Mouse (Mus musculus) intestine, embryonic 15.5 days (tissue): ENCODE results near the gene Cltc. TPM values are rescaled to one million over a fixed set of nuclear protein-coding genes. Genes with fewer than 3 reads are reported as not detected.

Experiments used
- ATAC-seq: fragments of 200-750 bp; cut with Nextera tagmentation; 2 replicates; pipeline ENCODE4 v1.8.0; 2017; ENCODE audit warnings: moderate TSS enrichment, moderate library complexity
- H3K27ac ChIP-seq: fragments of 300-500 bp; sonication (generic); 2 replicates; pipeline ENCODE4 v1.5.1; 2015; ENCODE audit warnings: mild to moderate bottlenecking, inconsistent platforms
- H3K27me3 ChIP-seq: fragments of 300-500 bp; sonication (generic); replicated peaks from 2 replicates; pipeline ENCODE4 v1.6.1; 2015; ENCODE audit warnings: inconsistent platforms
- H3K36me3 ChIP-seq: fragments of 300-500 bp; sonication (generic); 2 replicates; pipeline ENCODE4 v1.6.1; 2015; ENCODE audit warnings: inconsistent platforms
- H3K4me1 ChIP-seq: fragments of 300-500 bp; sonication (generic); replicated peaks from 2 replicates; pipeline ENCODE4 v1.6.1; 2015; ENCODE audit warnings: inconsistent platforms
- H3K4me2 ChIP-seq: fragments of 300-500 bp; sonication (generic); replicated peaks from 2 replicates; pipeline ENCODE4 v1.6.1; 2015; ENCODE audit warnings: mild to moderate bottlenecking, inconsistent platforms
- H3K4me3 ChIP-seq: fragments of 300-500 bp; sonication (generic); replicated peaks from 2 replicates; pipeline ENCODE4 v1.5.1; 2015; ENCODE audit warnings: inconsistent platforms
- H3K9ac ChIP-seq: fragments of 300-500 bp; sonication (generic); 2 replicates; pipeline ENCODE4 v1.6.1; 2015; ENCODE audit warnings: inconsistent platforms
- H3K9me3 ChIP-seq: fragments of 300-500 bp; sonication (generic); 2 replicates; pipeline ENCODE4 v1.6.1; 2016; ENCODE audit warnings: inconsistent platforms
- WGBS: fragments of 180-500 bp; shearing (Covaris S2); methylation state at CpG from one replicate; pipeline ENCODE4 v1.1.7; 2015; 5-methylcytosine and 5-hydroxymethylcytosine counted together
- polyA plus RNA-seq: library from polyadenylated mRNA; unstranded; fragments of >200 nt; fragmentation: Nextera tagmentation; extraction: Ambion mirVana; gene quantifications from 2 replicates; pipeline ENCODE4 v1.2.1, GENCODE M21; 2015

Gene Cltc
- polyA plus RNA-seq, 1 experiment from 2014 or later, result 135 TPM

DNA sequence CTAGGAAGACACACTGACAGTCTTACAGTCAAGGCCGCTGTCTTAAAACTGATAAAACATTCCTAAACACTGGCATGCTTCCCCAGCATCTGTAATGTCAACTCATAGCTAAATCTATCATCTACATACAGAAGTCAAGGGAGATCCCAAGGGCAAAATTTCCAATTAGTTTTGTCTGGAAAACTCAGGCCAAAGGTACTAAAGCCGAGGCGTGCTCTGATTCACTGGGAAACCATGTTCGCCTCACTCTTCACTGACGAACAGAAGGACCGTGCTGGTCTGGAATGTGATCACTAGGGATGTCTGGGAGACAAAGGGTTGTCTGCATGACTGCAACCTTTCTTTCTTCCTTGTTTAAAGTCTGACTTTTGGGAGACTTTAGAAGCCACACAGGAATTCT, 106.7 kb downstream of the Cltc start:
- no peaks in the 10 kb centered on the region for H3K9me3 ChIP-seq
- 72% methylated on average over 6 of the region's 6 CpGs for WGBS
- H3K36me3 ChIP-seq, result no peaks in the 10 kb centered on the region
- no peak overlapping the region for H3K27ac ChIP-seq
- no peak overlapping the region for H3K9ac ChIP-seq
- H3K27me3 ChIP-seq, result no peaks in the 10 kb centered on the region
- no peak overlapping the region for H3K4me2 ChIP-seq
- ATAC-seq, result no peak
- no peak overlapping the region for H3K4me3 ChIP-seq
- 0 out of 2 replicates have a peak, but pooled peaks cover 2% of the 10 kb centered on the region for H3K4me1 ChIP-seq

DNA sequence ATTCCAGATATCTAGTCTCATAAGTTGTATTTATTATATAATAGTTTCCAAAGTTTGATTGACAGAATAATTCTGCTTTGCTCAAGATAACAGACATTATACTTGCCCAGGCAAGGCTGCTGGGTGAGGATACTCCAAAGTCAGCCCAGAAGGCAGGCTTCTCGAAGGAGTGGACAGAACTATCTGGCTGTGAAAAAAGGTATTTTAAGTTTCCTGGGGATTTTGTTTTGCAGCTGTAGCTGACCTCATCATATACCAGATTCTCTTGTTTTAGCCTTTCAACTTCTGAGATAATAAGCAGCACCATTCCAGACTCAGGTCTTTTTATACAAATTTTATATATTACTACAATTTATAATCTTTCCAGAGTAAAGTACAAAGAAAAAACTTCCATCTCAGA, 107.8 kb downstream of the Cltc start:
- H3K27me3 ChIP-seq, result no peaks in the 10 kb centered on the region
- ATAC-seq, result no peak

GRCm38 (mm10) chr11:86647706-86648447, 109.5 kb downstream of the Cltc start:
- Histone ChIP-seq H3K4me3 (no peak overlapping the region), H3K27ac (no peak overlapping the region), H3K27me3 (no peaks in the 10 kb centered on the region), H3K9ac (no peak overlapping the region), H3K36me3 (0 out of 2 replicates have a peak, but pooled peaks cover 4% of the 10 kb centered on the region), H3K4me1 (0 out of 2 replicates have a peak, but pooled peaks cover 2% of the 10 kb centered on the region), H3K4me2 (no peak overlapping the region), H3K9me3 (no peaks in the 10 kb centered on the region)
- 87% methylated on average over 15 of the region's 15 CpGs for WGBS
- no peak for ATAC-seq

More for the DNA sequence above, 107.8 kb downstream of the Cltc start:
- H3K27ac ChIP-seq, result no peak overlapping the region
- H3K9me3 ChIP-seq, result no peaks in the 10 kb centered on the region
- WGBS, result 81% methylated on average over 1 of the region's 1 CpGs
- 0 out of 2 replicates have a peak, but pooled peaks cover 2% of the 10 kb centered on the region for H3K4me1 ChIP-seq
- no peaks in the 10 kb centered on the region for H3K36me3 ChIP-seq
- H3K4me3 ChIP-seq, result no peak overlapping the region
- H3K4me2 ChIP-seq, result no peak overlapping the region
- H3K9ac ChIP-seq, result no peak overlapping the region

GRCm38 (mm10) chr11:86646885-86647459, 110.4 kb downstream of the Cltc start:
- no peak overlapping the region for H3K4me3 ChIP-seq
- no peak overlapping the region for H3K27ac ChIP-seq
- 0 out of 2 replicates have a peak, but pooled peaks cover 2% of the 10 kb centered on the region for H3K4me1 ChIP-seq
- no peaks in the 10 kb centered on the region for H3K9me3 ChIP-seq
- H3K36me3 ChIP-seq, result 0 out of 2 replicates have a peak, but pooled peaks cover 4% of the 10 kb centered on the region
- H3K27me3 ChIP-seq, result no peaks in the 10 kb centered on the region
- 91% methylated on average over 3 of the region's 3 CpGs for WGBS
- no peak overlapping the region for H3K4me2 ChIP-seq
- ATAC-seq, result no peak
- H3K9ac ChIP-seq, result no peak overlapping the region

- H3K4me2 ChIP-seq, result no peak overlapping the region
- no peak; the same call in 1 of the 2 replicates for ATAC-seq
- no peaks in the 10 kb centered on the region for H3K9me3 ChIP-seq
- 0 out of 2 replicates have a peak, but pooled peaks cover 2% of the 10 kb centered on the region for H3K4me1 ChIP-seq
- no peak overlapping the region for H3K27ac ChIP-seq
- H3K27me3 ChIP-seq, result no peaks in the 10 kb centered on the region
- no peak overlapping the region for H3K9ac ChIP-seq
- 0 out of 2 replicates have a peak, but pooled peaks cover 4% of the 10 kb centered on the region for H3K36me3 ChIP-seq
- H3K4me3 ChIP-seq, result no peak overlapping the region
- 62% methylated on average over 7 of the region's 7 CpGs for WGBS
These were observed 111.1 kb downstream of the Cltc start for GRCm38 (mm10) chr11:86646136-86646834.

- Histone ChIP-seq H3K4me3 (no peak overlapping the region), H3K9me3 (no peaks in the 10 kb centered on the region), H3K36me3 (0 out of 2 replicates have a peak, but pooled peaks cover 4% of the 10 kb centered on the region), H3K27ac (no peak overlapping the region), H3K9ac (no peak overlapping the region), H3K4me2 (no peak overlapping the region), H3K4me1 (0 out of 2 replicates have a peak, but pooled peaks cover 2% of the 10 kb centered on the region), H3K27me3 (no peaks in the 10 kb centered on the region)
- 94% methylated on average over 4 of the region's 4 CpGs for WGBS
- no peak for ATAC-seq
These were observed 112.8 kb downstream of the Cltc start for GRCm38 (mm10) chr11:86644553-86644952.

Other genes starting within 250 kb of the Cltc start
- 54.6 and 63.6 TPM in 2 replicates for gene Rps6kb1, start 212.8 kb downstream of the Cltc start, polyA plus RNA-seq
- gene Tubd1, start 212.6 kb downstream of the Cltc start, polyA plus RNA-seq, result 11.6 and 11.8 TPM in 2 replicates
- 168 and 176 TPM in 2 replicates for gene Vmp1, start 73.7 kb downstream of the Cltc start, polyA plus RNA-seq
- gene Ptrh2, start 73.6 kb downstream of the Cltc start, polyA plus RNA-seq, result 31.0 and 33.1 TPM in 2 replicates
- gene Dhx40, start 50.2 kb upstream of the Cltc start, polyA plus RNA-seq, result 15.3 and 16.0 TPM in 2 replicates
- gene Ypel2, start 236.1 kb upstream of the Cltc start, polyA plus RNA-seq, result 7.5 TPM in 2 replicates